Mouse (Mus musculus) kidney, adult 2 months (tissue): Measurements from ENCODE around the gene Mettl18.

Source experiments
- CTCF ChIP-seq: fragments of 200-500 bp; conservative IDR thresholded peaks from 2 replicates; pipeline ENCODE4 v1.5.1; 2011; ENCODE audit warnings: low read depth, mild to moderate bottlenecking, control low read depth, low read length, moderate library complexity, mixed read lengths; ENCODE audit not compliant: insufficient read depth, insufficient read length
- POLR2A ChIP-seq: fragments of 200-500 bp; IDR thresholded peaks from one replicate; pipeline ENCODE4 v1.6.1; 2011; ENCODE audit warnings: low read depth, low read length, control low read depth

DNA sequence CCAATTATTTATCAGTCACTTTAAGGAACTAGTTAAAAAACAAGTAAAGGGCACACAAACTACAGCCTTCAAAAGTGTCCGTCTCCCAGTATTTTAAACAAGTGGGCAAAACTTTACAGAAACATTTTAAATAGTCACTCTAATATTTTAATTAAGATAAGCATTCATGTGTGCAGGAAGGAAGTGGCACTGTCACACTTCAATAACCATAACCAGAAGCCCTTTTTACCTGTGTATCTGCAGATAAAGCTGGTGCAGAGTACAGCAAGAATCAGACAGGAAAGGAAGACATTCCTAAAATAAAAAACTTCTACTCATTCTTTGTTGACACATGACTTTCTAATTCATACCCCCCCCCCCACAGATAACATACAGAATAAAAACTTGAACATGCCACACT lies 18.2 kb upstream of the Mettl18 start:
- TF ChIP-seq POLR2A (no peak), CTCF (no peak)
